Mouse (Mus musculus) CH12F3 (cell line): ENCODE data around the gene Tspan12.
"Not testable (repeated sequence)": the region's sequence is repeated elsewhere in the genome, so short reads cannot be mapped to it uniquely, and the experiment has no call there.

ENCODE experiments used
- in situ Hi-C: fragments of 300-500 bp; cut with MboI; formaldehyde crosslinking; loops from 2 replicates; pipeline ENCODE4 v1.14.3; 2020; ENCODE audit warnings: low sequenced_read_pairs

The Tspan12 gene

GRCm38 (mm10) chr6:21852344-21852785, at the start of gene Tspan12:
Tspan12 (minus strand) TSS chr6:21852515.
- in situ Hi-C loops: no loop called here

- in situ Hi-C loops: no loop called here
Measured at GRCm38 (mm10) chr6:21894451-21894850, 42.1 kb upstream of the Tspan12 start.

- in situ Hi-C loops: no loop called here
Measured at GRCm38 (mm10) chr6:21889101-21889500, 36.8 kb upstream of the Tspan12 start.

GRCm38 (mm10) chr6:21887971-21888370, 35.7 kb upstream of the Tspan12 start:
- in situ Hi-C loops: not testable (repeated sequence)

GRCm38 (mm10) chr6:21879496-21879895, 27.2 kb upstream of the Tspan12 start:
- in situ Hi-C loops: no loop called here

GRCm38 (mm10) chr6:21867310-21867709, 15.0 kb upstream of the Tspan12 start:
- in situ Hi-C loops: no loop called here

- in situ Hi-C loops: no loop called here
Measured at GRCm38 (mm10) chr6:21864179-21864578, 11.9 kb upstream of the Tspan12 start.

- in situ Hi-C loops: no loop called here
Measured at GRCm38 (mm10) chr6:21863561-21863960, 11.2 kb upstream of the Tspan12 start.

- in situ Hi-C loops: no loop called here
Measured at GRCm38 (mm10) chr6:21861316-21861715, 9.0 kb upstream of the Tspan12 start.

- in situ Hi-C loops: no loop called here
Measured at GRCm38 (mm10) chr6:21857843-21858242, 5.5 kb upstream of the Tspan12 start.

- in situ Hi-C loops: no loop called here
Measured at GRCm38 (mm10) chr6:21855921-21856320, 3.6 kb upstream of the Tspan12 start.

- in situ Hi-C loops: no loop called here
Measured at GRCm38 (mm10) chr6:21853342-21853741, 1.0 kb upstream of the Tspan12 start.

- in situ Hi-C loops: no loop called here
Measured at GRCm38 (mm10) chr6:21851596-21852343, 545 bp downstream of the Tspan12 start.

GRCm38 (mm10) chr6:21851346-21851595, 1.0 kb downstream of the Tspan12 start:
- in situ Hi-C loops: no loop called here

- in situ Hi-C loops: no loop called here
Measured at GRCm38 (mm10) chr6:21850526-21851345, 1.6 kb downstream of the Tspan12 start.

GRCm38 (mm10) chr6:21848808-21849207, 3.5 kb downstream of the Tspan12 start:
- in situ Hi-C loops: no loop called here

GRCm38 (mm10) chr6:21839976-21840775, 12.1 kb downstream of the Tspan12 start:
- in situ Hi-C loops: no loop called here

- in situ Hi-C loops: no loop called here
Measured at GRCm38 (mm10) chr6:21839244-21839814, 13.0 kb downstream of the Tspan12 start.

GRCm38 (mm10) chr6:21833531-21833930, 18.8 kb downstream of the Tspan12 start:
- in situ Hi-C loops: no loop called here

GRCm38 (mm10) chr6:21831871-21832270, 20.4 kb downstream of the Tspan12 start:
- in situ Hi-C loops: no loop called here

- in situ Hi-C loops: no loop called here
Measured at GRCm38 (mm10) chr6:21830931-21831330, 21.4 kb downstream of the Tspan12 start.
